Comparison of ENCODE assay signal across 11 mouse cellular contexts in genomic region chr9:56553626-56554025, GRCm38 (mm10).
A peak's percentile ranks its signal among the peaks of the same experiment; 100 is the strongest.
DNase-seq lines count a peak whose midpoint lies in the region; ATAC-seq and TF ChIP-seq lines count a peak whose summit lies in the region.
"Had no signal": no experiment of that assay in that cellular context is flagged by ENCODE, and none has a peak within 500 bp of the region (broad histone marks: within the 10 kb centered on the region; RNA-seq: fewer than 3 reads in every experiment).

No protein-coding gene starts in this region.

- peak; percentile 90 for DNase-seq in heart, adult 11 months
- no peak for DNase-seq in heart, adult 9 months (ENCODE audit: low spot score in 2 of 2)
- DNase-seq in brain, embryonic 14.5 days (ENCODE audit: low read depth): peak; percentile 54
- DNase-seq in cerebellum, postnatal 25 days: peak; percentile 68 to 72
- DNase-seq in thymus, postnatal 14 days: no peak
- DNase-seq in layer of hippocampus, adult 2 months (ENCODE audit: low spot score in 2 of 2): no peak
- DNase-seq: adrenal gland, postnatal 10 days had no signal

- no peak for TF ChIP-seq POLR2A in brain, embryonic 14.5 days (IDR thresholded peaks at IDR 0.05; ENCODE audit: borderline replicate concordance, extremely low read depth, insufficient read depth, insufficient read length, poor library complexity, severe bottlenecking)

- WGBS in hindbrain, embryonic 16.5 days: 45% methylated on average over 13 of the region's 13 CpGs
- WGBS in kidney, embryonic 15.5 days: 52% methylated on average over 13 of the region's 13 CpGs

- no peak overlapping the region for H3K4me2 ChIP-seq in hindbrain, embryonic 16.5 days (ENCODE audit: low read length)
- no peak overlapping the region for H3K4me2 ChIP-seq in kidney, embryonic 15.5 days
- H3K4me2 ChIP-seq: embryonic facial prominence, embryonic 15.5 days; limb, embryonic 12.5 days had no signal

- H3K4me1 ChIP-seq in hindbrain, embryonic 16.5 days (ENCODE audit: control insufficient read depth, insufficient read depth, low read depth, low read length): peaks cover 19% of the 10 kb centered on the region
- peaks cover 35% of the 10 kb centered on the region for H3K4me1 ChIP-seq in kidney, embryonic 15.5 days

- no peak overlapping the region for H3K4me3 ChIP-seq in hindbrain, embryonic 16.5 days (ENCODE audit: low read length)
- H3K4me3 ChIP-seq in kidney, embryonic 15.5 days (replicated peaks): no peak overlapping the region
- H3K4me3 ChIP-seq in layer of hippocampus, adult 2 months: no peak overlapping the region
- H3K4me3 ChIP-seq: embryonic facial prominence, embryonic 15.5 days; limb, embryonic 12.5 days had no signal

- ATAC-seq in hindbrain, embryonic 16.5 days: 0 out of 2 replicates have a peak, but pooled peaks have one; percentile 6
- no peak for ATAC-seq in kidney, embryonic 15.5 days (replicated peaks; ENCODE audit: low FRiP score)

- peak overlapping the region; percentile 69 for H3K27ac ChIP-seq in hindbrain, embryonic 16.5 days (ENCODE audit: low read depth, low read length)
- no peak overlapping the region for H3K27ac ChIP-seq in kidney, embryonic 15.5 days
- H3K27ac ChIP-seq in layer of hippocampus, adult 2 months: no peak overlapping the region
- H3K27ac ChIP-seq: embryonic facial prominence, embryonic 15.5 days; limb, embryonic 12.5 days had no signal

- H3K9ac ChIP-seq in hindbrain, embryonic 16.5 days (ENCODE audit: low read depth, low read length): no peak overlapping the region
- H3K9ac ChIP-seq in kidney, embryonic 15.5 days: no peak overlapping the region
- H3K9ac ChIP-seq: embryonic facial prominence, embryonic 15.5 days; limb, embryonic 12.5 days had no signal

- no peak for TF ChIP-seq CTCF in brain, embryonic 14.5 days (IDR thresholded peaks at IDR 0.05; ENCODE audit: borderline replicate concordance, extremely low read depth, insufficient read depth, insufficient read length)
- no peak for TF ChIP-seq CTCF in layer of hippocampus, adult 2 months (conservative IDR thresholded peaks at IDR 0.05)

- no peaks in the 10 kb centered on the region for H3K9me3 ChIP-seq in hindbrain, embryonic 16.5 days (ENCODE audit: control insufficient read depth, low read length)
- H3K9me3 ChIP-seq in kidney, embryonic 15.5 days (replicated peaks): no peaks in the 10 kb centered on the region
- H3K9me3 ChIP-seq: embryonic facial prominence, embryonic 15.5 days; limb, embryonic 12.5 days had no signal

- no peaks in the 10 kb centered on the region for H3K27me3 ChIP-seq in hindbrain, embryonic 16.5 days (replicated peaks; ENCODE audit: control insufficient read depth, insufficient read depth, low read length)
- H3K27me3 ChIP-seq in kidney, embryonic 15.5 days: peaks cover 18% of the 10 kb centered on the region
- H3K27me3 ChIP-seq: embryonic facial prominence, embryonic 15.5 days had no signal

- no peaks in the 10 kb centered on the region for H3K36me3 ChIP-seq in hindbrain, embryonic 16.5 days (ENCODE audit: control insufficient read depth, insufficient read depth, low read length)
- H3K36me3 ChIP-seq in kidney, embryonic 15.5 days: no peaks in the 10 kb centered on the region
- H3K36me3 ChIP-seq: embryonic facial prominence, embryonic 15.5 days; limb, embryonic 12.5 days had no signal

Comparison
In these comparisons a context has a peak if more than half of its experiments do, and no peak if none do; other contexts are left out.
1. DNase-seq: peak in heart, adult 11 months (single experiment), brain, embryonic 14.5 days (single experiment) and cerebellum, postnatal 25 days (2 of 2); none in heart, adult 9 months (0 of 2), thymus, postnatal 14 days (single experiment) and layer of hippocampus, adult 2 months (0 of 2).